Mouse (Mus musculus) WW6 (cell line): Measurements from ENCODE around the gene Sec22b.

Experiments used
- DNase-seq: peaks from one replicate; pipeline ENCODE4 v3.0.0-alpha.2; 2013; ENCODE audit warnings: low read depth, low spot score

Sec22b gene

DNA sequence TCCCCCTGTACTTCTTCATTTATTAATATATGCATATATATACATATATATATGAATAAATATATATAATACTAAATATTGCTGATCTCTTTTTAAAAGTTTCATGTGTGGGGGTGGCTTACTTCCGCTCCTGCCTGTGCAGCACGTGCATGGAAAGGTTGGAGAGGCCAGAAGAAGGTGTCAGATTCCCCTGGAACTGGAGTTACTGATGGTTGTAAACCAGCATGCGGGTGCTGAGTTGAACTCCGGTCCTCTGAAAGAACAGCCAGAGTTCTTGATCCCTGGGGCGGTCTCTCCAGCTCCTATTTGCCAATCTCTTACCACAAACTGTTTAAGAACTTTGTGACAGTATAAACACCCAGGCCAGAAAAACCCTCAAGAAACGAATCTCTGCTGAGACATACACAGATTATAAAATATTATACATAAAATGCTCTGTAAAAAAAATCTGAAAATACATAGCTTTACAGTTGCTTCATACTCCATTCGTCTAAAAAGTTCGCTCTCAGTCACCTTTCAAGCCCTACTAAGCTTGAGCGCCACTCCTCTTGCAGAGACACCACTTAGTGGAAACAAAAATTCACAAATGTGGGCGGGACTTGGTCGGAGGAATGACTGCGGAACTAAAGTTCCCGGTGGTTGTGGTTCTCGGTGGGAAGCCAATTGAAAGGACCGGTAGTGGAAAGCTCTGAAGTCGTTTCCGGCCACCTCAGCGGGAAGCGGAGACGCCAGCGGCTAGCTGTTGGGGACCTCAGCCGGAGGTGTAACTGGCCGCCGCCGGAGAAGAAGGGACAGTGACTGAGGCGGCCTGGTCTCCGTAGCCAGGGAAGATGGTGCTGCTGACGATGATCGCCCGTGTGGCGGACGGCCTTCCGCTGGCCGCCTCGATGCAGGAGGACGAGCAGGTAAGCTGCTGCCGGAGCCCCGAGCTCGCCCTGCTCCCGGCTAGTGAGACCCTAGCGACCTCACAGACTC lies at the start of gene Sec22b:
TSS of gene Sec22b (plus strand) at position 675 of the 975 bp plus-strand sequence.
- peak; percentile 73 for DNase-seq

- DNase-seq, result no peak
Measured at GRCm38 (mm10) chr3:97851803-97852202, 49.2 kb upstream of the Sec22b start.

- DNase-seq, result no peak
Measured at GRCm38 (mm10) chr3:97854575-97855384, 46.2 kb upstream of the Sec22b start.

GRCm38 (mm10) chr3:97859400-97859799 lies 41.6 kb upstream of the Sec22b start:
- DNase-seq, result no peak

GRCm38 (mm10) chr3:97860820-97861451 lies 40.1 kb upstream of the Sec22b start:
- DNase-seq, result no peak

DNA sequence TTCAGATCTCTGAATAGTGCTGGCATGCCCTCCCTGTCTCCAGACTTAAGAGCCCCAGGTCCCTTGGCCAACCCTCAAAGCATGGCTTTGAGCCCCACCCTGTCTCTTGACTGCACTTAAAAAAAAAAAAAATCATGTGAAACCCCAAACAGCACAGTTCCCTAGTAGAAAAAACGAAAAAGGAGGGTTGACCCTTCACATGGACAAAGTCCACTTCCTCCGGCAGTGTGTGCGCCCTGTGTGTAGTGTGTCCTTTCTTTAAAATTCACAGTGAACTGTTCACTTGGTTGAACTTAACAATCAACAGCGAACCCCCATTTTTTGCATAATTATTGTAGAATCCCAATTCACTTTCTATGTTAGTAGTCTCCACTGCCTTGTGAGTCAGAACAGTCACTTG lies 34.3 kb upstream of the Sec22b start:
- no peak for DNase-seq

DNA sequence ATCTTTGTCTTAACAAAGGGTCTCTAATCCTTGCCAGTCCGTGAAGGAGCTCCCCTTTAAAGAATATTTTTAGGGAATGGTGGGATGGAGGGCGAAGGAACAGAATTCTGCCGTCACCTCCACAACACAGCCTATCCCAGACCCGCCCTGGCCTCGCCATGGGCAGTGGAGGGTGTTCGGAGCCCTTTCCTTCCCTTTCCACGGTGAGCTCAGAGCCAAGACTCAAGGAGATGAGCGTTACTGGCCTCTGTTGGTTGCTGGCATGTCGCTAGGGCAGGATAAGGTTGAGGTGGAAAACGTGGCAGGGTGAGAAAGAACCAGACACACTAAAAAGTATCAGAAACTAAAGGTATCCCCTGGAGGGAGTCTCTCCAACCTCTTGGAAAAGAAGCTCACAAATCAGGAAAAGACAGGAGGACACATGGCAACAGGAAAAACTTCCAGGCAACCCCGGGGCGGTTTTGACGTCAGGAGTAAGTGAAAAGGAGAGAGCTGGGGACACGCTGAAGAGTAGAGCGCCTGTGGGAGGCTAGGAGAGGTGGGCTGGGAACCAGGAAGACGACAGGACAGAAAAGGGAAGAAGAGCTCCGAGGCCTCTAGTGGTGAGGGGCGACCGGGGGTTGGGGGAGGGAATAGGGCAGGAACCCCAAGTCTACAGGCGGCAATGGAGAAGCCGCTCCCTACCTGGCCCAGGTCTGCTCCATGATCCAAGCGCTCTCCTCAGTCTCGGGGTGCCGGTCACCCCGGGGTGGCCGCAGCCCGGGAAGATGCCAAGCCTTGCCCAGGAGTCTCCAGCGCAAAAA lies 33.6 kb upstream of the Sec22b start:
- DNase-seq, result no peak

GRCm38 (mm10) chr3:97868024-97868689 lies 32.8 kb upstream of the Sec22b start:
- no peak for DNase-seq

- DNase-seq, result no peak
Measured at GRCm38 (mm10) chr3:97868733-97869132, 32.3 kb upstream of the Sec22b start.

DNA sequence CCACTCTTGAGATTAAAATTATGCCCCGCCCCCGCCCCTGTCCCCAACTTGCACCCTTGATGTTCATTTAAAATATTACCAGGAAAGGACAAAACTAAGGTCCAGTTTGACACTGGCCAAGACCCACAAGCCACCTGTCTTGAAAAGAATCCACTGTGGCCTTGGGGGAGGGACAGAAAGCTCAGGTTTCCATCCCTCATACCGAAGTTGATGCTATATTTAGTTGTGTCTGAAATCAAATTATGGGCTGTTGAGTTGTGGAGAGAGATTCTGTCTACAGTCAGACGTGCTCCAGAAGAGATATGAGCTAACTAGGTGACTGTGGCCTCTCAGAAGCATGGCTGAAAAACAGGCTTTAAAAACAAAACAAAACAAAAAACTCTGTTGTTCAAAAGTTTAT lies 31.3 kb upstream of the Sec22b start:
- DNase-seq, result no peak

- DNase-seq, result no peak
Measured at GRCm38 (mm10) chr3:97874777-97875176, 26.2 kb upstream of the Sec22b start.

GRCm38 (mm10) chr3:97876259-97876658 lies 24.7 kb upstream of the Sec22b start:
- no peak for DNase-seq

DNA sequence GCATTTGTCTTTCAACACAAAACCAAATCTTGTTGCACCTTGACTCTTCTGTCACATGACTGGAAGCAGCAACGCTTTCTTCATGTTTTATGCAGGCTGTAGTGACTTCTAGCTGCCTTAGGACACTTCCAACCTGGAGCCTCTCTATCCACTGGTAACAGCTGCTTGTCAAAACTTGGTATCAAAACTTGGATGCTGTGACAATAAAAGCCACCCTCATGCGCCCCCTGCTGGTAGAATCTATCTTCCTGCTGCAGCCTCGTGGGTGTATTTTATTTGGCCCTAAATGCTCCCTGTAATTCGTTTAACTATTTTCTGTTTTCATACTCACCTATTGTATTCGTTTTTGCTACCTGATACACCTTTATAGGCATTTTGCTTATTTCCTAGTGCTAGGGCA lies 21.8 kb upstream of the Sec22b start:
- DNase-seq, result no peak

- no peak for DNase-seq
Measured at GRCm38 (mm10) chr3:97881576-97881975, 19.4 kb upstream of the Sec22b start.

GRCm38 (mm10) chr3:97887785-97888167 lies 13.2 kb upstream of the Sec22b start:
- DNase-seq, result no peak

GRCm38 (mm10) chr3:97888168-97888901 lies 12.7 kb upstream of the Sec22b start, which contains the start of gene Pde4dip:
Gene Pde4dip, minus strand, starts transcription at chr3:97888707.
- no peak for DNase-seq

DNA sequence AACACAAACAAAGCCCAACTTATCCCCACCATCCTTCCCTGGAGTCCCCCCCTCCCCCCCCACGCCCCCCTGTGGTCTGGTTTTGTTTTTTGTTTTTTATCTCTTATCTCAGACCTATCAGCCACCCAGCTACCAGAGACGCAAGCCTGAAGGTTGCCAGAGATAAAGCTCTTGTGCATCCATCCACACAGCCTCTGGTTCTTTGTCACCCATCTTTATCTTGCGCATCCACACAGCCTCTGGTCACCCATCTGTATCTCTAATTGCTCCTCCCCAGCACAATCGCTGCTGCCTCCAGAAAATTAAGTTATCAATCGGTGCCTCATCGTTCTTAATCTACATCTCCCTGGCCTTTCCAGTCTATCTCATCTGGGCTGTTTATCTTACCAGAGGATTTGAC lies 10.8 kb upstream of the Sec22b start:
- DNase-seq, result no peak

DNA sequence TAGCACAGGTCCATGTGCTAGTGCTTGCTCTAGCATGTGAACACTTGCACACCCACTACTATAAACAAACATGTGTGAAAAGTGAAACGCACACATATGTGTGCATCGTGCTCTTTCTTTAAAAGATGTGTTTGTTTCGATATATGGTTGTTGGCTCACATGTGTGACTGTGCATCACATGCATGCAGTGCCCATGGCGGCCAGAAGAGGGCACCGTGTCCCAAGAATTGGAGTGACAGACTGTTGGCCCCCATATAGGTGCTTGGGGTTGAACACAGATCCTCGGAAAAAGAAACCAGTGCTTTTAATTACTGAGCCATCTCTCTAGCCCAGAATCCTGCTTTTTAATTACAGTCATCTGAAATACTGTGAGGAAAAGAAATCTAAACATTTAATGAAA lies 6.3 kb upstream of the Sec22b start:
- no peak for DNase-seq

DNA sequence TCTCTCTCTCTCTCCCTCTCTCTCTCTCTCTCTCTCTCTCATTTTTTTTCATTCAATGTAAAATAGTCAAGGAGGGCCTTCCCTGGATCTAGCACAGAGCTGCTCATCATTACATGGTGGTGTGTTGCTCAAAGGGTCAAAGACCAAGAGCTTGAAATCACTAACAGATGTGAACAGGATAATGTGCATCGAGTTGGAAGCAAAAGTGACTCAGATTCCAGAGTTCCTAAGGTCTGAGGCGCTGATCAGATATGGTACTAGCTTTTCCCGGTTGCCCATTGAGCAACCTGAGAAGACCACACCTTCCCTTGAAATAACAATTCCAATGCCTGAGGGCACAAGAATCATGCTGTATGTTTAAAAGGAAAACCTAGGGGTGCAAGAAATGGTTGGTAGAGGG lies 2.6 kb upstream of the Sec22b start:
- no peak for DNase-seq

DNA sequence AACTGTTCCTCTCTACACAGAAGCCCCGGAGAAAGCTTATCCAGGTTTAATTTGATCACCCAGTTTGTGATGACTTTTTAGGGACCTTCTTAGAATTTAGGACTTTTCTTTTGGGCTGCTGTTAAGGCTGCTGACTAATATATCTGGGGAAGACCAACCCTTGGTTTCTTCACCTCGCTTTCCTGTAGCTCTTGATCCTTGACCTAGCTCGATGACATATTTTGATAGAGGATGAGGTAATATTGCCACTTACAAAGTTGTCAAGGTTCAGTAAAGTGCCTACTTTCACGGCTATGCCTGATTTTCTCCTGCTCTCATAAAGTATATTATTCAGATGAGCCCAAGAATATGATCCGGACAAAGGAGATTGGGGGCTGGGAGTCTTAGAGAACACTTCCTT lies 596 bp downstream of the Sec22b start:
- DNase-seq, result no peak
